Mouse (Mus musculus): Measurements from ENCODE around the gene Dolpp1. TPM values are rescaled to one million over a fixed set of nuclear protein-coding genes. Genes with fewer than 3 reads are reported as not detected.

Dolpp1 gene
- polyA plus RNA-seq, 1 experiment, result 24.2 TPM

DNA sequence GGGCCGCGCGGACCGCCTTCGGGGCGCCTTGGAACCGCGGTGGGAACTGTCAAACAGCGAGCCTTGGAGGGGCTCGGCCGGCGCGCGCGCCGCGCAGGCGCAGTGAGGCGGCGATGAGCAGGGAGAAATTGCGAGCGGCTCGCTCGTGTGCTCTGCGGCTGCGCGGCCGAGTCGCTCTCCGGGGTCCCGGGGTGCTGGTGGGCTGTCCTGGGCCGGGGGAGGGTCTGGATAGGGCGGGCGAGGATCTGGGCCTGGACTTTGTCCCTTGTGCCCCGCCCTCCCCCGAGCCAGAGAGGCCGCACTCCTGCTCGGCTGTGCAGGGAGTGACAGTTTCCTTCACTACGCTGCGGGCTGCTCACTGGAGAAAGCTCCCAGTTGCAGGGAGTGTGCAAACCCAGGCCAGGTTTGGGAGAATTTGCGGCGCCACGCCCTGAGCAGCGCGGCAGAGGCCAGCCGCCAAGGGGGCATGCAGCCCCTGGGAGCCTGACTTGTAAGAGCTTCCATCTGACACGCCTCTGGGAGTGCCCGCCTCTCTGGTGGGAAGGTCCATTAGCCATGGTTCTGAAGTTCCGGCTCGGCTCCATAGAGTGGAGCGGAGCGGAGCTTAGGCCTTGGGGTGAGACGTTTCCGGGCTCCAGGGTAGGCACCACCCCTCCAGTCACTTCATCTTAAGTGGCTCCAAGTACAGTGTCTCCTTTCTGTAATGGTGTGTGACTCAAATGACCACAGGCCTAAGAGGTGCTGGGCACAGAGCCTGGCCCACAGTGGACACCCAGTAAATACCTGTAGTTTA is 719 bp downstream of the Dolpp1 start:
- Histone ChIP-seq H3K4me3 (ENCODE audit: insufficient read depth, low read length) (peak overlapping the region; percentile 93), H3K27ac (ENCODE audit: insufficient read depth, low read depth, low read length) (peak overlapping the region; percentile 79), H3K4me1 (ENCODE audit: control insufficient read depth, insufficient read depth, low read length) (peaks cover 33% of the 10 kb centered on the region)
- TF ChIP-seq POLR2A (IDR thresholded peaks at IDR 0.05; ENCODE audit: borderline replicate concordance, low read depth, low read length), result no peak
- no peak for TF ChIP-seq CTCF (IDR thresholded peaks at IDR 0.05; ENCODE audit: low read depth, low read length)

DNA sequence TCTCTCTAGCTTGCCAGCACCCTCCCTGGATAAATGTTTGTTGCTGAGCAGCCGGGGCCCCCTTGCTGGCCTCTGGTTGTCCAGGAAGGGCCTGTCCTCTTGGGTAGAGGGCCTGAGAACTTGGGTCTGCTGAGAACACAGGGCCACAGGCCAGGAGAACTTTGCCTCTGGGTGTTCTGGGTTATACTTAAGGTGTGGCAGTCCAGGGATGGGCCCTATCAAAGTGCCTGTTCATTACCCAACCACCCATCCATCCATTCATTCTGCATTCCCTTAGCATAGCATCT is 1.3 kb downstream of the Dolpp1 start:
- H3K27ac ChIP-seq (ENCODE audit: insufficient read depth, low read depth, low read length), result peak overlapping the region; percentile 79

DNA sequence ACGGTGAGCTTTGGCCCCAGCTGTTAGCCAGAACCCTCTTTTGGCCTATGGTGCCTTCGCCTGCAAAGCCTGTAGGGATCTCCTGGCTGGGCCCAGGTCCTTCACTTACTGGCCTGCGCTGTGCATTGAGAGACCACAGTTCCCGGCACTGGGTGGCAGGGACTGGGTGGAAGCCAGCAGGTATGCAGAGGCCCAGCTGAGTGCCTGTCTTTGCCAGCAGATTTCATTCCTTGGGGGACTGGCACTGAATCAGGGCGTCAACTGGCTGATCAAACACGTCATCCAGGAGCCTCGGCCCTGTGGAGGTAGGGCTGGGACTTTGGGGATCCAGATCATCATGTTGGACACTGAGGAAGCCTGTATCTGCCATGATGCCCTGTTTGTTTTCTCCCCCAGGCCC is 3.7 kb downstream of the Dolpp1 start:
- Histone ChIP-seq H3K4me3 (ENCODE audit: insufficient read depth, low read length) (no peak overlapping the region), H3K4me1 (ENCODE audit: control insufficient read depth, insufficient read depth, low read length) (peaks cover 31% of the 10 kb centered on the region), H3K27ac (ENCODE audit: insufficient read depth, low read depth, low read length) (peak overlapping the region; percentile 37; the same call in 1 of the 2 replicates)
- no peak for TF ChIP-seq POLR2A (IDR thresholded peaks at IDR 0.05; ENCODE audit: borderline replicate concordance, low read depth, low read length)
- TF ChIP-seq CTCF (IDR thresholded peaks at IDR 0.05; ENCODE audit: low read depth, low read length), result no peak

More for the DNA sequence above, 1.3 kb downstream of the Dolpp1 start:
- Histone ChIP-seq H3K4me1 (ENCODE audit: control insufficient read depth, insufficient read depth, low read length) (peaks cover 33% of the 10 kb centered on the region), H3K4me3 (ENCODE audit: insufficient read depth, low read length) (peak overlapping the region; percentile 93)
- 0 out of 2 replicates have a peak, but pooled peaks have one; percentile 6 for TF ChIP-seq CTCF (IDR thresholded peaks at IDR 0.05; ENCODE audit: low read depth, low read length)
- TF ChIP-seq POLR2A (IDR thresholded peaks at IDR 0.05; ENCODE audit: borderline replicate concordance, low read depth, low read length), result no peak

DNA sequence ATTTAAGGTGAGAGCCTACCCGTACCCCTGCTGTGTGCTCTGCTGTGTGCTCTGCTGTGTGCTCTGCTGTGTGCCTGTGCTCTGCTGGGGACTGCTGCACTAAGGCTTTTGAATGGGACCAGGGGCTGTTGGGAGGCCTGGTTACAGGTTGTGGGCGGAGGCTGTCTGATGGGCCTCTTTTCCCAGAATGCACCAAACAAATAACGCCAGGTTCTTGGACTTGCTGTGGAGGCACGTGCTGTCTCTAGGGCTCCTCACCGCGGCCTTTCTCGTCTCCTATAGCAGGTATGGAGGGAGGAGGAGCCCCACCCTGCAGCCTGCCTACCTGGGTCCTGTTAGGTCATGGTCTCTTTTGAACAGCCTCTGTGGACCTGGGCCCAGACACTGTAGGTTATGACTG is 4.2 kb downstream of the Dolpp1 start:
- Histone ChIP-seq H3K4me1 (ENCODE audit: control insufficient read depth, insufficient read depth, low read length) (peaks cover 30% of the 10 kb centered on the region), H3K27ac (ENCODE audit: insufficient read depth, low read depth, low read length) (no peak overlapping the region), H3K4me3 (ENCODE audit: insufficient read depth, low read length) (no peak overlapping the region)
- TF ChIP-seq POLR2A (IDR thresholded peaks at IDR 0.05; ENCODE audit: borderline replicate concordance, low read depth, low read length) (no peak), CTCF (IDR thresholded peaks at IDR 0.05; ENCODE audit: low read depth, low read length) (no peak)

DNA sequence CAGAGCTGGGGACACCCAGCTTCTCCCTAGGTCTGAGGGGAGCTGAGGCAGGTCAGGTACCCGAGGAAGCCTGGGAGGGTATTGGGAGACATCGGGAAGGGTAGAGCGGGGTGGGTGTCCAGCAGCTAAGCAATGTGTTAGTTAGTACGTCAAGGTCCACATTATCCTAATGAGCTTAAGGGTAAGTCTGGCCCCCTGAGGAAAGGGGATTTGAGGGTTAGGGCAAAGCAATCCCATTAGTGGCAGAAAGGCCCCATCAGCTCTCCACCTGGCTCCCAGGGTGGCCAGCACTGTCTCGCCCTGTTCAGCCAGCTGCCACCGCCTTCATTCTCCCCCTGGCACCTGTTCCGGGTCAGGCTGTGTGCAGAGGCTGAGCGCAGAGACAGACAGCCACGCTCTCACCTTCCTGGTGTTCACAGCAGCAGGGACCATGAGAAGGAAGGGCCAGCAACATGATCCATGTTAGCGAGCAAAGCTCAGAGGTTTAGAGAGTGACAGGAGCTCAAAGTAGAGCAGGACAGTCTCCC is 6.0 kb downstream of the Dolpp1 start:
- TF ChIP-seq CTCF (IDR thresholded peaks at IDR 0.05; ENCODE audit: low read depth, low read length) (no peak), POLR2A (IDR thresholded peaks at IDR 0.05; ENCODE audit: borderline replicate concordance, low read depth, low read length) (no peak)
- peaks cover 26% of the 10 kb centered on the region for H3K4me1 ChIP-seq (ENCODE audit: control insufficient read depth, insufficient read depth, low read length)
- no peak overlapping the region for H3K27ac ChIP-seq (ENCODE audit: insufficient read depth, low read depth, low read length)
- no peak overlapping the region for H3K4me3 ChIP-seq (ENCODE audit: insufficient read depth, low read length)

DNA sequence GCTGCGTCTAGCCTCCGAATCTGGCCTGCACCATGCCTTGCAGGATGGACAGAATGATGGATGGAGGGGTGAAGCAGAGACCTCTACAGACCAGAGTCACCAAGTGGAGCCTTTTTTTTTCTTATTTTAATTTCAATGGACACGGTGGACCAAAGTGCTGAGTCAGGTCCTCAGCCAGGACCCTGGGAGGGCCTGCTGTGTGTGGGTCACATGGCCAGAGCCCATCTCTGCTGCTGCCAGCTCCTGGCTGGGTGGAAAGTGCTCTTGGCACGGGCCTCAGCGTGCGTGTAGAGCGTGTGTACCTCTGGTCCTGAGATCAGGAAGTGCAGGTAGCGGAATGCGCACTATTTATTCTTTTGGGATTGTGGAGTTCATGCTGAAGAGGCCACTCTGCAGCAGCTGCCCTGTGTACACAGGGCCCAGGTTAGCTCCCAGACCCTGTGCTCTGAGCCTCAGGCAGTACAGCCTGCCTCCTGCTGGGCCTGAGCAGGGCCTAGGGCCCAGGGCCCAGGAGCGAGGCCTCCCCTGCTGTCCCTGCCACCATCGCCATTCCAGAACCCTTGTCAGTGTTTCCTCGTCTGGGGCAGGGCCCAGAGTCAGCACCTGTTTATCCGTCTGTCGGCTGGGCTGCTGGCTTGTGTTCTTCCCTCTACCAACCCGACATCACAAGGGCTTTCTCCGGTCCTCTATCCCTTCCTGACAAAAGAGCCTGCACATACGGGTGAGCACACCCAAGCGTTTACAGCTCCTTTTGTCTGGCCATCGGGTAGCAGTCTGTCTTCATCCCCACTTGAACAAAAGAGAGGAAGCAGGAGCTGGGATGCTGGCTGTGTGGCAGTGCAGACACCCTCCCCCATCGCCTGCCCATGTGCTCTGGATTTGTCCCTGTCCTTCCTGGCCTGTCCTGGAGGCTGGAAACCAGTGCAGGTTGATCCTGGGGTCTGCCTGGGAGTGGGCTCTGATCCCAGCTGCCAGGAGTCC is 7.4 kb downstream of the Dolpp1 start:
- TF ChIP-seq CTCF (IDR thresholded peaks at IDR 0.05; ENCODE audit: low read depth, low read length) (no peak), POLR2A (IDR thresholded peaks at IDR 0.05; ENCODE audit: borderline replicate concordance, low read depth, low read length) (no peak)
- no peak overlapping the region for H3K4me3 ChIP-seq (ENCODE audit: insufficient read depth, low read length)
- H3K27ac ChIP-seq (ENCODE audit: insufficient read depth, low read depth, low read length), result no peak overlapping the region
- H3K4me1 ChIP-seq (ENCODE audit: control insufficient read depth, insufficient read depth, low read length), result peaks cover 14% of the 10 kb centered on the region

DNA sequence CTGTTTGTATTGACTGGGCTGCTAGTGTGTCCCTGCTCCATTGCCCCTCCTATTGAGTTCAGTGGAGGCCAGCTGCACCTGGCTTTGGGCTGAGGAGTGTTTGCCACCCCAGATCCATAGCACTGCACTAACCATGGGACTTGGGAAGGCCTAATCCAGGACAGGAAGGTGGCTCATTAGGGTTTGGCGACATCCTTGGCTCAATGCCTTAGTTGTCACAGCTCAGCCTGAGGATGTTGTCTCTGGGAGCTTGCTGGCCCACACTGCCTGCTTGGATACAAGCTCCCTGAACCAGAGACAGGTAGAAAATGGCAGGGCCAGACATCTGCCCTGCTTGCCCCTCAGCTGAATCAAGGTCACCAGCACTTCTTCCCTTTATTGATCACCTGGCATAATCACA is 9.5 kb downstream of the Dolpp1 start:
- Histone ChIP-seq H3K4me3 (ENCODE audit: insufficient read depth, low read length) (no peak overlapping the region), H3K27ac (ENCODE audit: insufficient read depth, low read depth, low read length) (no peak overlapping the region), H3K4me1 (ENCODE audit: control insufficient read depth, insufficient read depth, low read length) (peaks cover 5% of the 10 kb centered on the region)
- TF ChIP-seq POLR2A (IDR thresholded peaks at IDR 0.05; ENCODE audit: borderline replicate concordance, low read depth, low read length) (no peak), CTCF (IDR thresholded peaks at IDR 0.05; ENCODE audit: low read depth, low read length) (no peak)

DNA sequence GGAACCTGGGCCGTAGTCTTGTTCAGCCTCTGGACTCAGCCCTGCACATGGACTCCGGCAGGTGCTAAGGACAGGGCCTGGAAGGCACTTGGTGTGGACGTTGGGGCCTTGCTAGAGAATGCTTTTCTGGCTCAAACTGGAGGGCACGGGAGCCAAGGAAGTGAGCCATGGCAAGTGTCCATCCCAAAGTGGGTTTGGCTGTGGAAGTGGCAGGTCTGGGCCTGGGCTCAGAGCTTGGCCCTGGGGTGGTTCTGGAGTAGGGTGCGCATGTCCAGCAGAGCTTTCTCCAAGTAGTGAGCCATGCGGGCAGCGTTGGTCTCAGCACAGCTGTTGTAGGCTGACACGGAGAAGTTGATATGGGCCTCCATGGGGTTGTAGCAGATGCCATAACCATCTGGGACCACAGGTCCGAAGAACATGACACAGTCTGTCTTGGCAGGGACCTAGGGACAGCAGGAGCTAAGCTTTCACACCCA is 10.3 kb downstream of the Dolpp1 start:
- peaks cover 10% of the 10 kb centered on the region for H3K4me1 ChIP-seq (ENCODE audit: control insufficient read depth, insufficient read depth, low read length)
- H3K27ac ChIP-seq (ENCODE audit: insufficient read depth, low read depth, low read length), result no peak overlapping the region
- H3K4me3 ChIP-seq (ENCODE audit: insufficient read depth, low read length), result no peak overlapping the region
- no peak for TF ChIP-seq POLR2A (IDR thresholded peaks at IDR 0.05; ENCODE audit: borderline replicate concordance, low read depth, low read length)
- no peak for TF ChIP-seq CTCF (IDR thresholded peaks at IDR 0.05; ENCODE audit: low read depth, low read length)

DNA sequence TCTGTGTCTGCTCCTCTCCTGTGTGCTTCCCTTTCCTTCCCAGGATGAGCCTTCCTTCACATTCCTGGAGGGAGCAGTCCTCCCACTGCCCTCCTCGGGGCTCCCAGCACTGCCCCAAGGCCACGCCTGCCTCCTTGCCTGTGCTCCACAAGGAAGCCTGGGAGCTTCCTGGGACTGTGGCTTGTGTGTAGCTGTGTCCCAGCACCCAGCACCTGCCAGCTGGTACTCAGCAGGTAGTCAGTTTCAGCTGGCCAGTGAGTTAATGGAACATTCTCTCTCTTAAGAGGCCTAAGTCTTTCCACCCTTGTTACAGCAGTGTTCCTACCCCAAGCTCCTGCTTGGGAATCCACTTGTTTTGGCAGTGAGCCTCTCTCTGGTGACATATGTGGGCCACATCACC is 10.8 kb downstream of the Dolpp1 start:
- H3K27ac ChIP-seq (ENCODE audit: insufficient read depth, low read depth, low read length), result no peak overlapping the region
- no peak for TF ChIP-seq CTCF (IDR thresholded peaks at IDR 0.05; ENCODE audit: low read depth, low read length)
- peaks cover 15% of the 10 kb centered on the region for H3K4me1 ChIP-seq (ENCODE audit: control insufficient read depth, insufficient read depth, low read length)
- no peak overlapping the region for H3K4me3 ChIP-seq (ENCODE audit: insufficient read depth, low read length)
